Mouse (Mus musculus) brain, embryonic 14.5 days (tissue): ENCODE measurements at regions not wholly inside any gene's neighbourhood (a gene's known extent, or its start where the extent isn't known, plus 50 kb on each side); places are given as distances from the start of the nearest gene placed in this dataset.

ENCODE experiments used
- DNase-seq: peaks from one replicate; pipeline ENCODE4 v3.0.0-alpha.2; 2011; ENCODE audit warnings: low read depth
- CTCF ChIP-seq: fragments of 200-500 bp; IDR thresholded peaks from 2 replicates; pipeline ENCODE4 v1.5.1; 2012; ENCODE audit warnings: inconsistent platforms, mild to moderate bottlenecking, moderate library complexity, borderline replicate concordance; ENCODE audit not compliant: insufficient read depth, insufficient read length; ENCODE audit errors: extremely low read depth
- POLR2A ChIP-seq: fragments of 200-500 bp; IDR thresholded peaks from 2 replicates; pipeline ENCODE4 v1.6.1; 2012; ENCODE audit warnings: mild to moderate bottlenecking, inconsistent platforms, borderline replicate concordance; ENCODE audit not compliant: poor library complexity, insufficient read depth, insufficient read length, severe bottlenecking; ENCODE audit errors: extremely low read depth

DNA sequence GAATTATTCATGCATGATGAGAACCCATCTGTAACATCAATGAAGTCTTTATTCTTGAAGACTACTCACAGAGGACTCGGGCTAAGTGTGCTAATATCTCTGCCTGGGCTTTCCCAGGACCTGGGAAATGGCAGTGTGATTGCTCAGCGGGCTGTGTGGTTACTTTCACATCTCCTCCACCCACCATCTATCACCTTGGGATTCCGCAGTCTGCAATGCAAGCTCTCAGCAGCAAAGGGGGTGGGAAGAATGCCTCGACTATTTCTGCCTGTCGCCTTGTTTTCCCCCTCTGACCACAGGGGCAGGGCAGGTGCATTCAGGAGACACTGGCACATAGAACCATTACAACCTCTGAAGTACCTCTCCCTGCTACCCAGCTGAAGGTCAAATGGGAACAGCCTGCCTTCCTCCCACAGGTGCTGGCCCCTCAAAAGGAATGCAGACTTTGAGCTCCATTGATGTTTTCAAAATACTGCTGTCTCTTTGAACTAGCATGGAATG is 319.9 kb downstream of the Sox4 start:
- TF ChIP-seq POLR2A: no peak
- TF ChIP-seq CTCF: no peak
- DNase-seq: peak; percentile 60

- no peak for TF ChIP-seq POLR2A
- TF ChIP-seq CTCF: no peak
- DNase-seq: peak; percentile 54
Observed at GRCm38 (mm10) chr13:28629431-28630331, 323.8 kb downstream of the Sox4 start.

DNA sequence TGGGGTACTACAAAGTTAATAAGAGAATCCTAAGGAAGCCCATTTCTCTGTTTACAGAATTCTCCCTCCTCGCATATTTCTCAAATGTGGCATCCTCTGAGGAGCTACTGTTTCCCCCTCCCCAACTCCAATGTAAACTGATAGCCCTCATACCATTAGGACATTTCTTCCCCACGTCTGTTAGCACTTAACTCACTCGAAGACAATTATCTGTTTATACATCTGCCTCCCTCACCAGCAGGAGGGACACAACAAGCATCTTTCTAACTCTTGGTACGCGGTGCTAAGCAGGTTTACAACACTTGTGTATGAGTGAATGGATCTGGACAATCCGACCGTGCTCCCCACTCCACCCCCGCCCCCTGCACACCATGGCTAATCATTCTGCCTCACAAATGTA is 324.8 kb downstream of the Sox4 start:
- TF ChIP-seq POLR2A (no peak), CTCF (no peak)
- no peak for DNase-seq

- TF ChIP-seq POLR2A: no peak
- TF ChIP-seq CTCF: no peak
- DNase-seq: no peak
Observed at GRCm38 (mm10) chr13:28618961-28619360, 334.6 kb downstream of the Sox4 start.

DNA sequence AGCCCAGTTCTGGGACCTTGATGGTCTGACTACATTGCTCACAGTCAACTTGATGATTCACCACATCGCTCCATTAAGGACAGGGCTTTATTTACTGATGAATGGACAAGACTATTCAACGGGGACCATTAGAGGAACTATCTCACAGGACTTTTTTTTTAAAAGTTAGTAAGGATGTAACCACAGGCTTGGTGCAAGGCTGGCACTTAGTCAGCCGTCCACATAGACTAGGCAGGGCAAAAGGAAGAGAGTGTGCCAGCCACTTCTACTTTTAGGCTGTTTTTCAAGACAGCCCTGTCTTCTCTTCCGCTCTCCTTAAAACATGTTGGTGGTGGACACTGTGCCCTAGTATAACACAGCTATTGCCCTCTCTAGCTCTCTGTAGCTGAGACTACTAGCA is 336.0 kb downstream of the Sox4 start:
- DNase-seq: no peak
- TF ChIP-seq POLR2A (no peak), CTCF (no peak)

DNA sequence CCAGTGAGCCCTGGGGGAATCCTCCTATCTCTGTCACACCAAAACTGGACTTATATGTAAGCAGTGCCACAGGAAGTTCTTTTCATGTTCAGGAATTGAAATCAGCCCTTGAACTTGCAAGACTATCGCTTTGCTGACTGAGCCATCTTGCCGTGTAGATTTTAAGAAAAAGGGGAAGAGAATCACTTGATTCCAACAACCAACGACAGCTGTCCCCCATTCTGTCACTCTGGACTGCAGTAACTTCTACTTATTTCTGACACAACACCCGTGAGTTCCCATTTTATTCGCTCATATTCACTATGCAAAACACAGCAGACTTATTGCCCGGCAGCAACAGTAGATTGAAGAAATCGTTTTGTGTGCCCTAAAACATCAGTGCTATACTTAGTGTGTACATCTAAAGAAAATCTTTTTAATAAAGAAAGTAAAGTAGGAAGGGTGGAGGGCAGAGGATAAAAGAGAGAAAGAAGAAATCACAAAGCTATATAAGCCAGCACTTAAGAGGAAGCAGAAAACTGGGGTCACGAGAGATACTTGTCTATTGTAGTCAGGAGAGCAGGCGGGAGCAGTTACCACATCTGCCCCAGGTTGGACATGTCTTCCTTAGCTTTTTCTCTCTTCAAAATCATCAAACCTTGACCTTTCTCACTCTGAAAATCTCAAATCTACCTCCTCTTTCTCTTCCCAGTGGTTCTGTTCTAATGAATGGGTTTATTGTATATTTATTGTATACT is 336.7 kb downstream of the Sox4 start:
- no peak for DNase-seq
- TF ChIP-seq POLR2A (no peak), CTCF (no peak)

DNA sequence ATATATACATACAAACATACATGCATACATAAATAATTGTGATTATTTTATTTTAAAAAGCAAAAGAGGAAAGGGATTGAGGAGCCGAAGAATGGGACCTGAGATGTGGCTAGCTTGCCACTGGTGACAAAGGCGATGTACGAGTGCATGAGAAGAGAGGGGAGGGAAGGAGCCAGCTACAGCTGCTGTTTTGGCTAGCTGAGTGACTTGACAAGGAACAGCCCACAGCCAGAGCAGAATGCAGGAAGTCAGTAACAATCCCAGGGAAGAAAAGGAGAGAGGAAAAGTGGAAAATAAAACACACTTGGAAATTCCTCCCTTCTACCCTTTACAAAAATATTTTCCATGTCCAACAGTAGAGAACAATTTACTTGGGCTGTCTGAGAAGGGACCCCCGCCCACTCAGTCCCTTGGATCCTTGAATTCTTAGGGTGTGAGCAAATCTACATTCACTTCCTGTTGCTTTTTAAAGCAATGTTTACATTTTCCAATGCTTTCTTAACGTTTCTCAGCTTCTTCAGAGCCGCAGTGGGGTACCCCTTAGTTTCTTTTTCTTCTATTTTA is 345.9 kb downstream of the Sox4 start:
- no peak for TF ChIP-seq CTCF
- TF ChIP-seq POLR2A: no peak
- peak; percentile 64 for DNase-seq

DNA sequence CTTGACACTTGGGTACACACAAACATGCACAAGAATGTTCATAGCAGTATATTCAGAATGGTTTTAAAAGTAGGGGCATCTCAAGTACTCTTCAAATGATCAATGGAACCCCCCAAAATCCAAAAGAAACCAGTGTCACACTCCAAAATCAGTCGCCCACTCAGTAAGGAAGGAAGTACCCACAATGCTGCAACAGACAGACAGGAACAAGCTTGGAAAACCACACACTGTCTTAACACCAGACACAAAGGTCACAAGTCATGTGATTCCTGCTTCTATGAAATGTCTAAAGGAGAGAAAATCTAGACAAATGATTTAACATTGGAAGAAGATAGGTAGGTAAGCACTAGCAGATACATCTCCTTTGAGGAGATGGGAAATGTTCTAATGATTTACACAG is 346.9 kb downstream of the Sox4 start:
- DNase-seq: no peak
- TF ChIP-seq CTCF: no peak
- TF ChIP-seq POLR2A: no peak

DNA sequence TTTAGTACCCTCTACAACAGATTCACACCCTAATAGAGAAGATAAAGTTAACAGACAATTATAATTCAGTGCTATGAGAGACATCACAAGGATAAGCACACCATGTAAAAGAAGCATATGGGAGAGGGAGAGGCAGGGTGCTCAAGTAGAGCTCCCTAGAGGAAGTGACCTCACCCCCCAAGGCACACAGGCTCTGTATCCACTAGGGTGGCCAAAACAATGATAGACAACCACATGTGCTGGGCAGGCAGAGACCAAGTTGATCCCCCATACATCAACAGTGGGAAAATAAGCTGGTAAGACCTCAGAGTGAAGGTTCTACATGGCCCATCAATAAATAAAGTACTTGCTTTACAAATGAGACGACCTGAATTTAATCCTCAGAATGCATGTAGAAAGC is 347.7 kb downstream of the Sox4 start:
- TF ChIP-seq POLR2A (no peak), CTCF (no peak)
- no peak for DNase-seq

- TF ChIP-seq POLR2A (no peak), CTCF (no peak)
- DNase-seq: peak; percentile 78
Observed at GRCm38 (mm10) chr13:28604016-28604415, 346.7 kb downstream of the Gm11361 start.

DNA sequence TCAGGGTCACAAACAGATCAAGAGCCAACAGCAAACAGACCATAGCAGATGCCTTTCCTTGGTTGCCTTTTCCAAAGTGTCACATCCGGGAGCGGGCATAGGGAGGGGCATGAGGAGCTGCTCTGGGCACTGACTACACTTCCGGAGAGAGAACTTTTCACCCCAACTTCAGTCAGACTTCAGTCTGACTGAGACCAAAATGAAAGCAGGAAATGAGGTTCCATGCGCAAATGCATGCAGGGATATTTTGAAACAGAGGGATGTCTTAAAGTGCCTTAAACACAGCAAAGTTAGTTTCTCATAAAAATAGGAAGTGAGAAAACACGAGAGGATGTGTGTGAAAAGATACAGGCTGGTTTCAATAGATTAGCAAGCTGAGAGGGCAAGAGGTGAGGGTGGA is 343.5 kb downstream of the Gm11361 start:
- TF ChIP-seq CTCF: no peak
- TF ChIP-seq POLR2A: no peak
- no peak for DNase-seq

DNA sequence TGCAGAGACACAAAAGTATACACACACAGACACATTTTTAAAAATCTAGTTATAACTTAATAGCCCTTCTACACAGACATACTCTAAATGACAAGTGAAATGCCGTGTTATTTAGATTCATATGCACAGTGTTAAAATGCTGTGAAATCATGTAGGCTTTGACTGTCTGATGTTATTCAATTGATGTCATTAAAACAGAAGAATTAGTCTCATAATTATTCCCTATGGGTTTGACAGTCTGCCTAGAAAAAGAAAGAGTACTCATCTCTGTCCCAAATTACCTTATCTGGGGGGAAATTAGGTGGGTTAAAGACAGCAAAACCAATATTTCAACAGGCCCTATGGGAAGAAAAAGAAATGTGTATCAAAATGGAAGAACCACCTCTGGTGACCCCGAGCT is 339.0 kb downstream of the Gm11361 start:
- TF ChIP-seq POLR2A: no peak
- no peak for TF ChIP-seq CTCF
- peak; percentile 69 for DNase-seq
